Mouse (Mus musculus): Measurements from ENCODE around the gene Zfp956.

Gene Zfp956

DNA sequence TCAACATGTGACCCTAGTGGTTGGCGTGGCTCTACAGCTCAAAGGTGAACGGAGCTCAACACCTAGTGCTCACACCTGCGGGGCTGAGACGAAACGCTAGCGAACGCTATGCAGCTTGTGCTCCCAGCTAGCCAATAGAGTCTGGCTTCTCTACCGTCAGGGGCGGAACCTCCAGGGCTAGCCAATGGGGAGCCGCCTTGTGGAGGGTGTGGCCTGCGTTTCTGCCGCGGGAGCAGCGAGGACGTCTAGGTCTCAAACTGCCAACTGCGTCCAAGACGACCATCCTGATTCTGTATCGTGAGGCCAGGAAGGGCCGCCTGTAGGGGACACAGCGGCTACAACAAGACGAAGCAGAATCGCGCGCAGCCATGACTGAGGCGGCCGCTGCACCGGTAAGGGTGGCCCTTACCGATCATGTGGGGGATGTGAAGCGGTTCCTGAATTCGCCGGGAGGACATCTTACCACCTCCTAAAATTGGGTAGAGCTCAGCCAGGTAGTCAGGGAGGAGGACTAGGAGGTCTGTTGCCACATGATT, at the start of gene Zfp956:
Gene Zfp956, plus strand, starts transcription at position 200 of the 536 bp plus-strand sequence.
- peak; percentile 99 for ATAC-seq (ENCODE audit: insufficient number of reproducible peaks, low FRiP score, low TSS enrichment)

GRCm38 (mm10) chr6:47903587-47903986, 49.6 kb upstream of the Zfp956 start:
- ATAC-seq (ENCODE audit: insufficient number of reproducible peaks, low FRiP score, low TSS enrichment) = peak; percentile 77

GRCm38 (mm10) chr6:47904361-47904760, 48.8 kb upstream of the Zfp956 start:
- ATAC-seq (ENCODE audit: insufficient number of reproducible peaks, low FRiP score, low TSS enrichment) = no peak

DNA sequence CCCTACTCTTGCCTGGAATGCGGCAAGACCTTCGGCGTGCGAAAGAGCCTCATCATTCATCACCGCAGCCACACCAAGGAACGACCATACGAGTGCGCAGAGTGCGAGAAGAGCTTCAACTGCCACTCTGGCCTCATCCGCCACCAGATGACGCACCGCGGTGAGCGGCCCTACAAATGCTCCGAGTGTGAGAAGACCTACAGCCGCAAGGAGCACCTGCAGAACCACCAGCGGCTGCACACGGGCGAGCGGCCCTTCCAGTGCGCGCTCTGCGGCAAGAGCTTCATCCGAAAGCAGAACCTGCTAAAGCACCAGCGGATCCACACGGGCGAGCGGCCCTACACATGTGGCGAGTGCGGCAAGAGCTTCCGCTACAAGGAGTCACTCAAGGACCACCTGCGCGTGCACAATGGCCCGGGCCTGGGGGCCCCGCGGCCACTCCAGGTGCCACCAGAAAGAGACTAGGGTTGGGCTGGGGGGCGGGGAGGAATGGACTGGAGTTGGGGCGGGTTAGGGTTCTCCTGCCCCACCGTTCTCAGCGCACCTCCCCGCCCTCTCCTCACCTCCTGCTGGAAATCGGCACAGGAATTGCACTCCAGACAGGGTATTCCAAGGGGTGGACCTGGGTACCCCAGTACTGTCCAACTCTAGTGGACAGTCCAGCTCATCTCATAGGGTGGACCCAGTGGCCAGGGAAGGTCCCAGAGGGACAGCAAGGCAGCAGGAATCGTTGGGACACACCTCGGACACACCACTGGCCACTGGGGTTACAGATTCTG, 48.1 kb upstream of the Zfp956 start:
- no peak for ATAC-seq (ENCODE audit: insufficient number of reproducible peaks, low FRiP score, low TSS enrichment)

GRCm38 (mm10) chr6:47906326-47906725, 46.9 kb upstream of the Zfp956 start:
- no peak for ATAC-seq (ENCODE audit: insufficient number of reproducible peaks, low FRiP score, low TSS enrichment)

GRCm38 (mm10) chr6:47909007-47909406, 44.2 kb upstream of the Zfp956 start:
- no peak for ATAC-seq (ENCODE audit: insufficient number of reproducible peaks, low FRiP score, low TSS enrichment)

GRCm38 (mm10) chr6:47911650-47912049, 41.5 kb upstream of the Zfp956 start:
- ATAC-seq (ENCODE audit: insufficient number of reproducible peaks, low FRiP score, low TSS enrichment) = no peak

DNA sequence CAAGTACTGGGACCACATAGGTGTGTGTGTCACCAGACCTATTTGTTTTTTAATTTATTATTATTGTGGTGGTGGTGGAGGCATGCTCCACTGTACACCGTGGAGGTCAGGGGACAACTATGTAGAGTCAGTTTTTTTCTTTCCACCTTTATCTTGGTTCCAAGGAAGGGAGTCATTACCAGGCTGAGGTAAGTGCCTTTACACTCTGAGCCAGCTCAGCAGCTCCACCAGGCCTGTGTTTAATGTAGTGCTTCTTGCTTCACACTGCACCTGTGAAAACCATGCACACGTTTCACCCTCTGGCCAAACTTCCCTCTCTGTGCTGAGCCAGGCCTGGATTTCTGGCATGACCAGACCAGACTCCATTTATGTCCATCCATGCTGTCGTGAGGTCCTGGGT, 40.2 kb upstream of the Zfp956 start:
- no peak for ATAC-seq (ENCODE audit: insufficient number of reproducible peaks, low FRiP score, low TSS enrichment)

DNA sequence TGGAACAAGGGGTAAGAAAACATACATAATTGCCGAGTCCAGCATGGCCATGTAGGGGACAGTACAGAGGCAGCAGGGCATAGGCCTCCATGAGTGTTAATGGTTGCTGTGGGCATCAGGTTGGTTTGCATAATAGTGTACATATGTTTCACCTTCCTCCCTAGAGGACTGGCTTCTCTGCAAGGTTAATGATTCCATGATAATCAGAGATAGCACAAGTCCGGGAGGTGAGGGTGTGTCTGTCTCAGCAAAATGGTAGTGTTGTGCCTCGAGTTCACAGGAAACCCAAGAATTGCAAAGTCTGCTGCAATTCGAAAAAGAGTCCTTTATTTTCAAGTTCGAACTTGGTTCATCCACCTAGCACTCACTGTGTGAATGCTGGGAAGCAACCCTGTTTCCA, 36.1 kb upstream of the Zfp956 start:
- ATAC-seq (ENCODE audit: insufficient number of reproducible peaks, low FRiP score, low TSS enrichment) = no peak

GRCm38 (mm10) chr6:47918768-47919274, 34.4 kb upstream of the Zfp956 start:
- ATAC-seq (ENCODE audit: insufficient number of reproducible peaks, low FRiP score, low TSS enrichment) = no peak

DNA sequence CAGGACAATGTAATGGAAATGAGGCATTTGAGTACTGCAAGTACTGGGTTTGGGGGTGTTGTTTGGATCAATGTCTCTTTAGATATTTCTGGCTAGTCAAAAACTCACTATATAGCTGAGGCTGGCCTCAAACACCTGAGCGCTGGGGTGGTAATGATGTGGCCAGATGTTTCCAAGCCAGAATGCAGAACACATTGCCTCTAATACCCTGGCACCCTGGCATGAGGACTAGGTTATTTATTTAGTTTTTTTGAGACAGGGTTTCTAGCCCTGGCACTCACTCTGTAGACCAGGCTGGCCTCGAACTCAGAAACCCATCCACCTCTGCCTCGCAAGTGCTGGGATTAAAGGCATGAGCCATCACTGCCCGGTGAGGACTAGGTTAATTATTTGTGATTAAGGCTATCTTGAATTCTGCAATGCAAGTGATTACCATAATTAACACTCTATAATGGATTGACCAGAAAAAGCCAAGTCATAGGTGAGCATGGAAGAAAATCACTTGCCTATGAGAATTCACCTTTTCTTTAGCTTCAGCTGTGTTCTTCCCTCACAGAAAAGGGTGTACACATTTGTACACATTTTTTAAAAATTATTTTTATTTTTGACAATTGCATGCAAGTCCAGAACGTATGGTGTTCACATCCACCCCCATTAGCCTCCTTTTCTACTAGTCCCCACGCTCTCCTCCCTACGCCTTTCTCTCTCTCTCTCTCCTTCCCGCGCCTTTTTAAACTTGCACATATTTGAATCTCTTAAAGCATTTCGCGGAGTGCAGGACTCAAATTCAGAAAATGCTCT, 33.3 kb upstream of the Zfp956 start:
- ATAC-seq (ENCODE audit: insufficient number of reproducible peaks, low FRiP score, low TSS enrichment) = 0 out of 2 replicates have a peak, but pooled peaks have one; percentile 13

DNA sequence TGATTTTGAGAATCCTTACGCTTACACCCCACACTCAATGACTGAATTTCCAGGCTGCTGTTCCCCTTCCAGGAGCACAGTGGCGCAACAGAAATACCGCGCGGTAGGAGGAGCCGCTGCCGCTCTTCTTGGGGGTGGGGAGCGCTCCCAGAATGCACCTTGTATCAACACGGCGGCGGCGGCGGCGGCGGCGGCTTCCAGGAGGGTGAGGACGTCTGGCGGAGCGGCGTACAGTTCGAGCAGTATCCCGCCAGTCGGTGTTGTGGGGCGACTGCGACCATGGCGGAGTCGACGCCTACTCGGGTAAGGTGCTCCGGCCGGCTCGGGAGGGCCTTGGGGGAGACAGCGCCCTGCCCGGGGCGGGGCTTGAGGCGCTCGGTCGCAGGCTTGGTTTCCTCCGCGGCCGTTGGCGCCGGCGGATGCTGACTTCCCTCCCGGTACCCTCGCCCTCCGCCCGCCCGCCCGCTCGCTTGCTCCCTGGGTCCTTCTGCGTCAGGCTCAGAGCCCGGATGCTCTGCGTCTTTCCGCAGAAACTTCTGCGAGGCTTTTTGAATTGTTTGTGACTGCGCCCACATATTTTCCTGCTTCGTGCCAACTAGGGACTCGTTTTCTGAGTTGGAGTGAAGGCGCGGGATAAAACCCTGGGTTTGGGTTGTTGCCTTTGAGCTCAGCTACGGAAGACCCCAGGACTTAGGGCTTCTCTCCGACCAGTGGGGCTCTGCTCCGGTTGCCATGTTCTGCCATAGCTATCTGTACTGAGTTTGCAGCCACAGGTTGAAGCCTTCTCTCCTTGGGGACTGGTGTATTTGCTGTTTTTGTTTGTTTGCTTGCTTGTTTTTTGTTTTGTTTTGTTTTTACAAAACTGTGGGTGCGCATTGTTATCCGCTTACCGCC, 32.5 kb upstream of the Zfp956 start, which contains the start of gene Zfp212:
Gene Zfp212, plus strand, starts transcription at position 30 of the 894 bp plus-strand sequence.
- peak; percentile 97 for ATAC-seq (ENCODE audit: insufficient number of reproducible peaks, low FRiP score, low TSS enrichment)

DNA sequence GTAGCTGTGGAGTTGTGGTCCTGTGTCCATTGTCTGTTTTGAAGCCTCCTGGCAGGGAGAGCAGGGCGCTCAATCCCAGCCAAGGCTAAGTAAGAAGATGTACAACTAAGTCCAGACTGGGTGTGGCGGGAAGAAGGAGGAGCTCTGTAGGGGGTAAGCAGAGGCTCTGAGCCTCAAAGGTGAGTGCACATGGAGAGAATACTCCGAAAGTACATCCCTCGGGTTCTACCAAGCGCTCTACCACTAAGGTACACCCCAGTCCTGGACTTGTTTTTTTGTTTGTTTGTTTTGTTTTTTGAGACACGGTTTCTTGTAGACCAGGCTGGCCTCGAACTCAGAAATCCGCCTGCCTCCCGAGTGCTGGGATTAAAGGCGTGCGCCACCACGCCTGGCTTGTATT, 10.7 kb upstream of the Zfp956 start:
- ATAC-seq (ENCODE audit: insufficient number of reproducible peaks, low FRiP score, low TSS enrichment) = no peak

DNA sequence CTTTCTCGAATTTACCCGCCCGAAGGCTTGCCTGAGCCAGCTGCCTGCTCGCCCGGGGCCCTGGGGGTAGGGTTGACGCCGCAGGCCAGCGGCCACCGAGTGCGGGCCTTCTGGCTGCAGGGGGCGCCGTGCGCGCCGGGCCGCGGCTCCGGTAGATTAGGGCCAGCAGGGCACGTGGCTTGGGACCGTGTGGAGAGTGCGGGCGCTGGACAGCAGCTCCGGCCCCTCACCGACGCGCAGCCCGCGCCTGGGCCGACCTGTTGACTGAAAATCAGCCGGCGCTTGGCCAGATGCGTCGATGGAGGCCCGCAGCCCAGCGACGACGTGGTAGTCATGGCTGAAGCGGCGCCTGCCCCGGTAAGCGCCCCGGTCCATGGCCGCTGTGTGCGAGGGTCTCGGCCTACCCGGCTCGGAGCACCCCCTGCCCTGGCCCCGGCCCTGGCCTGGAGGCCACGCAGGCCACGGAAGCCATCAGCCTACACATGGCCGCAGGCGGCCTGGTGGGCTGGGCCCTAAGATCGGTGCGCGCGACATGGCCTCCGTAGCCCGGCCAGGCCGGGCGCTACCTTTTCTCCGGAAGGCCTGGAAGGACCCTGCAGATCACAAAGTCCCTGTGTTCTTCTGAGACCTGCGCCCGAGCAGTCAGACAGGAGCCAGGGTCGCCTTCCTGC, 10.0 kb upstream of the Zfp956 start:
- peak; percentile 84 for ATAC-seq (ENCODE audit: insufficient number of reproducible peaks, low FRiP score, low TSS enrichment)

DNA sequence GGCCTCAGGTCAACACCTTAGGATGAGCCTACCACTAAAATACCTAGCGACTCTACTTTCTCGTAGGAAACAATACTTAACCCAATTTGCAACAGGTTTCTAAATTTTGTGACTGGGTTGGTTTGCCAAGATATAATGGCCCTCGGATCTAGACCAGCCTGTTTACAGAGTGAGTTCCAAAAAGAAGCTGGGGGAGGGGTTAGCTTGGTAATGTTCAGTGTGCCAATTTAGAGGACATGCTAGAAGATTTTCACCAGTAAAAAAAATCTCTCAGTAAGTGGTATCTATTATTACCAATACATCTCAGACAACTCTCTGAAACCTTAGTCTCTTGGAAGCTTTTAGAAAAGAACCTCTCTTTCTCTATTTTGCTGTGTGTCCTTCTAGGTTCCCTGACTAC, 9.5 kb upstream of the Zfp956 start:
- no peak for ATAC-seq (ENCODE audit: insufficient number of reproducible peaks, low FRiP score, low TSS enrichment)

GRCm38 (mm10) chr6:47947388-47947787, 5.8 kb upstream of the Zfp956 start:
- ATAC-seq (ENCODE audit: insufficient number of reproducible peaks, low FRiP score, low TSS enrichment) = no peak

- no peak for ATAC-seq (ENCODE audit: insufficient number of reproducible peaks, low FRiP score, low TSS enrichment)
Observed at GRCm38 (mm10) chr6:47954425-47954824, 1.2 kb downstream of the Zfp956 start.

DNA sequence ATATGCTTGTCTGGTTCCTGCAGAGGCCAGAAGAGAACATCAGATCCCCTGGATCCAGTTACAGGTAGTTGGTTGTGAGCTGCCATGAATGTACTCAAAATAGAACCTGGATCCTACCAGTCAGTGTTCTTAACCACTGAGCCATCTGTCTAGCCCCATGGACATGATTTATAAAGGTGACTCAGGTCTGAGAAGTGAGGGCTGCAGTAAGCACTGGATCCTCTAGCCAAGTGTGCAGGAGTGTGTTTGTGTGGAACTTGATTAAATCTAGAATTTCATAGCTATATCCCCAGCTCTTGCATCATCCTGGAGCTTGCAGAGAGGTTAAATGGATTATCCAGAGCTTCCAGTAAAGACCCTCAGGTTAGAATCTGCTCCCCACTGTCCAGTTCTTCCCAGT, 4.6 kb downstream of the Zfp956 start:
- no peak for ATAC-seq (ENCODE audit: insufficient number of reproducible peaks, low FRiP score, low TSS enrichment)

DNA sequence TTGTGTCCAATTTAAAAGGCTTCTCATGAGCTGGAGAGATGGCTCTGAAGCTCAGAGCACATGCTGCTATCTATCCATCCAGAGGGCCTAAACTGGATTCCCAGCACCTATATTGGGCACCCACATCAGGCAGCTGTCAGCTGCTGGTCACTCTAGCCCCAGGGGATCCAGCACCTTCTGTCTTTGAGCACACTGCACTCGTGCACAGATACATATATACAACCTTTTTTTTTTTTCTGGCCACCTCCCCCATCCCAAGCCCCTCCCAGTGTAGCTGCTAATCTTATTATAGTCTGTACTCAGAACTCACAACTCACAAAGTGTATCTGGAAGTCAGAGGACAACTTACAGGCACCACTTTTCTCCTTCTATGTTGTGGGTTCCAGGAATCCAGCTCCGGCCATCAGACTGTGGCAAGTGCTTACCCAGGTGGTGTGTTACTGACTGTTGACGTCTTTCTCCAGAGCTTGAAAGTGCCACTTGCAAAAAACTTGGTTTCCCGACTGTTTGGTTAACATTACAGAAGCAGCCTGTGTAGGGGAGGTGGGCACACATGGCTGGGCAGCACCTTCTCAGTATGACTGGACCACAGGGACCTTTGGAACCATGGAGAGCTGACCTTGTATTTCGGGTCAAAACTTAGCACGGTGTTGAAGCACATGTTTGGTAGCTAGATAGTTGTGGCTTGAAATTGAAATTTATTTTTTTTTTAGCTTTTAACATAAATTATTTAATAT, 7.7 kb downstream of the Zfp956 start:
- no peak for ATAC-seq (ENCODE audit: insufficient number of reproducible peaks, low FRiP score, low TSS enrichment)

Measured in cerebellum, adult (tissue).